Mouse (Mus musculus) spleen, adult 2 months (tissue): ENCODE results near the gene Ccna1.

Source experiments
- CTCF ChIP-seq: fragments of 200-500 bp; IDR thresholded peaks from 2 replicates; pipeline ENCODE4 v1.5.1; 2011; ENCODE audit warnings: mild to moderate bottlenecking, inconsistent platforms; ENCODE audit not compliant: insufficient read depth, insufficient read length, insufficient replicate concordance; ENCODE audit errors: extremely low read depth
- POLR2A ChIP-seq: fragments of 200-500 bp; IDR thresholded peaks from 2 replicates; pipeline ENCODE4 v1.6.1; 2011; ENCODE audit warnings: low read depth, low read length, inconsistent platforms

- TF ChIP-seq CTCF (no peak), POLR2A (no peak)
Measured at GRCm38 (mm10) chr3:55037608-55038007, 17.7 kb downstream of the Ccna1 start.
